ENCODE assay signal across 8 mouse cellular contexts in the genomic region with DNA sequence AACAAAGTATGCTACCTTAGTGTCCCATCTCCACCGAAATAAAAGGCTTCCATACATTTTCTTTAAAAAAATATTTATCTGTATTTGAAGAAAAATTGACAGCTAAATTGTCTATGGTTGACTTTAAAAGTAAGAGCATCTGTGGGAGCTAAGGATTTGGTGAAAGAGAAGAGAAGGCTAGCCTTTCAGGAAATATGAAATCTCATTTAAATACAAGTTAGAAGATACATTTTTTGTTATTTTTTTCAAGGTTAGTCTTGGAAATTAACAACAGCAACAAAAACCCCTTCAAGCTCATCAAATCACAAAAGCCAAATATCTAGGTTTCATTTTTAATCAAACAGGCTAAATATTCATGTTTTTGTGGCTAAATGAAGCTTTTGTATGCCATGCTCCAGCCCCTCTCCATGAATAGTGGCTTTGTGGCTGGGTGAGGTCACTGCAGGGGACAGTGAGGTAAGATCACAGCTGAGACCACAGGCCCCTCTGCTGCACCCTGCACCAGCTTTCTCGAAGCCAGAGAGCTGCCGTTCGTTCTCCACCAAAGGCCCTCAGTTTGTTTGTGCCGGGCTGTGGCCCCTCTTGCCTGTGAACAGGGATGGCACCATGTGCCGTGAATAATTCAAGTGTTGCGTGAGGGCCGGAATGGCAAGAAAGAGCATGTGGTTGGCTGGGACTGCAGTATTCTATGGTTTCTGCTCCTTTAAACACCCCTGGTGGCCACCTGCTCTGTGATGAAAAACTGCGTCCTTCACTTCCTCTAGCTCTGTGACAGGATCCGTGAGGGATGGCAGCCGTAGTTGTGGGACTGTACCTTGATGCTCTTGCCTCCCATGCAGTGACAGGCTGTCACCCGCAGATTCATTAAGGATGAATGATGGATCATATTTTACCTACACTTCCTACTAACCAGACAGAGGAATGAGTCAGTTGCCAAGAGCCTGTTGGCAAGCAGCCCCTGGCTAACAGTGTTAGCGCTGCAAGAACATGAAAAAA.
A peak's percentile ranks its signal among the peaks of the same experiment; 100 is the strongest.
DNase-seq lines count a peak whose midpoint lies in the region; TF ChIP-seq lines count a peak whose summit lies in the region.

No protein-coding gene starts in this region.

- H3K4me3 ChIP-seq in left cerebral cortex, adult 2 months = no peak overlapping the region

- no peak for TF ChIP-seq CTCF in left cerebral cortex, adult 2 months (IDR thresholded peaks at IDR 0.05)

- DNase-seq in adrenal gland, postnatal 36 days = peak; percentile 28 to 36
- no peak for DNase-seq in adrenal gland, postnatal 4 days (ENCODE audit: low spot score in 2 of 2)
- DNase-seq in 3T3-L1 (ENCODE audit: low read depth, low spot score) = peak; percentile 48
- peak; percentile 33 to 39 for DNase-seq in cerebellum, postnatal 36 days
- peak; percentile 15 to 27 for DNase-seq in left cerebral cortex, adult 2 months (ENCODE audit: extremely low spot score in 1 of 2, low spot score in 2 of 2)
- DNase-seq in T-cell, adult 2 months (ENCODE audit: low spot score) = no peak
- no peak for DNase-seq in urinary bladder, postnatal 36 days (ENCODE audit: low spot score in 2 of 2)
- no peak for DNase-seq in testis, postnatal 10 days (ENCODE audit: low spot score)

- H3K27ac ChIP-seq in left cerebral cortex, adult 2 months = peak overlapping the region; percentile 67

- intact Hi-C loops in left cerebral cortex, adult 2 months (cut with DNase I) = no loop called here

Comparison
In these comparisons a context has a peak if more than half of its experiments do, and no peak if none do; other contexts are left out.
1. DNase-seq: peak in adrenal gland, postnatal 36 days (2 of 2), 3T3-L1 (single experiment), cerebellum, postnatal 36 days (2 of 2) and left cerebral cortex, adult 2 months (2 of 2); none in adrenal gland, postnatal 4 days (0 of 2), T-cell, adult 2 months (single experiment), urinary bladder, postnatal 36 days (0 of 2) and testis, postnatal 10 days (single experiment).